Mouse (Mus musculus) limb, embryonic 12.5 days (tissue): Measurements from ENCODE around the gene Ccp110. TPM values are rescaled to one million over a fixed set of nuclear protein-coding genes. Genes with fewer than 3 reads are reported as not detected.

Experiments
- ATAC-seq: fragments of 200-750 bp; cut with Nextera tagmentation; 2 replicates; pipeline ENCODE4 v1.8.0; 2017; ENCODE audit warnings: low read depth, moderate TSS enrichment; ENCODE audit not compliant: insufficient number of reproducible peaks, insufficient read depth, low FRiP score, low TSS enrichment
- H3K27ac ChIP-seq: fragments of 300-500 bp; sonication (generic); 2 replicates; pipeline ENCODE4 v1.5.1; 2016; ENCODE audit warnings: mild to moderate bottlenecking, moderate library complexity
- H3K27me3 ChIP-seq: fragments of 300-500 bp; sonication (generic); 2 replicates; pipeline ENCODE4 v1.6.1; 2016; ENCODE audit warnings: mild to moderate bottlenecking, moderate library complexity
- H3K36me3 ChIP-seq: fragments of 300-500 bp; sonication (generic); 2 replicates; pipeline ENCODE4 v1.6.1; 2016; ENCODE audit warnings: mild to moderate bottlenecking, moderate library complexity
- H3K4me1 ChIP-seq: fragments of 300-500 bp; sonication (generic); replicated peaks from 2 replicates; pipeline ENCODE4 v1.6.1; 2016
- H3K4me2 ChIP-seq: fragments of 300-500 bp; sonication (generic); 2 replicates; pipeline ENCODE4 v1.6.1; 2016; ENCODE audit warnings: mild to moderate bottlenecking, moderate library complexity
- H3K4me3 ChIP-seq: fragments of 300-500 bp; sonication (generic); replicated peaks from 2 replicates; pipeline ENCODE4 v1.5.1; 2016; ENCODE audit warnings: mild to moderate bottlenecking
- H3K9ac ChIP-seq: fragments of 300-500 bp; sonication (generic); replicated peaks from 2 replicates; pipeline ENCODE4 v1.6.1; 2016; ENCODE audit warnings: mild to moderate bottlenecking, moderate library complexity
- H3K9me3 ChIP-seq: fragments of 300-500 bp; sonication (generic); 2 replicates; pipeline ENCODE4 v1.6.1; 2016; ENCODE audit warnings: mild to moderate bottlenecking, moderate library complexity
- WGBS: fragments of 180-500 bp; shearing (Covaris S2); methylation state at CpG from one replicate; pipeline ENCODE4 v1.1.7; 2016; 5-methylcytosine and 5-hydroxymethylcytosine counted together
- polyA plus RNA-seq: library from polyadenylated mRNA; unstranded; fragments of >200 nt; fragmentation: Nextera tagmentation; extraction: Ambion mirVana; gene quantifications from 2 replicates; pipeline ENCODE4 v1.2.1, GENCODE M21; 2016

Ccp110 gene
- polyA plus RNA-seq, 1 experiment from 2014 or later = 31.8 TPM

GRCm38 (mm10) chr7:118751625-118752024 lies 39.3 kb downstream of the Ccp110 start:
- H3K9ac ChIP-seq = no peak overlapping the region
- H3K4me2 ChIP-seq = no peak overlapping the region
- H3K36me3 ChIP-seq = peaks cover 93% of the 10 kb centered on the region
- H3K27ac ChIP-seq = no peak overlapping the region
- WGBS = 88% methylated on average over 7 of the region's 7 CpGs
- no peak for ATAC-seq
- H3K9me3 ChIP-seq = no peaks in the 10 kb centered on the region
- H3K4me3 ChIP-seq = no peak overlapping the region
- no peaks in the 10 kb centered on the region for H3K4me1 ChIP-seq
- H3K27me3 ChIP-seq = no peaks in the 10 kb centered on the region

DNA sequence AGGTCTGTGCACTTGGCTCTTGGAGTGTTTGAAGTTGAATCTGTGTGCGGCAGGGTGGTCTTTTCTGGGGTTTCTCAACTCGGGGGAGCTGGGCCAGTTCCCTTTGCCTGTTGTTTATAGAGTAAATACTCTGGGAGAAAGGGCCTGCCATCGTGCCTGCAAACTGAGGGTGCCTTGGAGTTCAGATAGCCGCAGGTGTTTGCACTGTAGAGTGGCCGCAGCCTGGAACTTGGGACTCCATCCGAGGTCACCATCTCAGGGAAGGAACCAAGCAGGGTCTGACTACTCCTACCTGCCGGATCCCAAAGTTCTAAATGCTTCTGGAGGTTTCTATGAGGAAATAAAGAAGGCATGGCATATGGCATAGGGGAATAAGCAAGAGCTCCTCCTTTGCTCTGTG lies 43.4 kb downstream of the Ccp110 start:
- Histone ChIP-seq H3K27me3 (no peaks in the 10 kb centered on the region), H3K4me2 (no peak overlapping the region), H3K9ac (no peak overlapping the region), H3K36me3 (peaks cover 81% of the 10 kb centered on the region), H3K9me3 (no peaks in the 10 kb centered on the region), H3K27ac (no peak overlapping the region), H3K4me1 (no peaks in the 10 kb centered on the region), H3K4me3 (no peak overlapping the region)
- ATAC-seq = no peak
- WGBS = 86% methylated on average over 7 of the region's 7 CpGs

- Histone ChIP-seq H3K9me3 (no peaks in the 10 kb centered on the region), H3K4me3 (no peak overlapping the region), H3K27me3 (no peaks in the 10 kb centered on the region), H3K4me1 (no peaks in the 10 kb centered on the region), H3K4me2 (no peak overlapping the region), H3K36me3 (peaks cover 81% of the 10 kb centered on the region), H3K27ac (no peak overlapping the region), H3K9ac (no peak overlapping the region)
- 96% methylated on average over 24 of the region's 24 CpGs for WGBS
- no peak for ATAC-seq
Measured at GRCm38 (mm10) chr7:118756490-118757265, 44.3 kb downstream of the Ccp110 start.

DNA sequence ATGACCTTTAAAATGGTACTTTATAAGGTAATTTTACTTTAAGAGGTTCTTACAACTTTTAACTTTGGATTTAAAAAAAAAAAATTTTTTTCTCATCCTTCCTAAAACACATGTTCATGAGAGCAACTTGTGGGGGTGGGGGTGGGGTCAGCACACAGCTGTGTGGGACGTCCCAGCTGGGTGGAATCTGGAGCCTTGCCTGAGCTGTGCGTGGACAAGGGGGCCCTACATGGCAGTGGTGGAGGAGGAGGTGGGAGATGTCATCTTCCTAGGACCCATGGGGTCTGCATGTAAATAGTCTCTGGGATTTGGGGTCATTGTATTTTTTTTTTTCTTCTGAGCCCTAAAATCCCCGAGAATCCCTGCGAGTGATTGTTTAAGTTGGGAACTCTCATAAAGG lies 46.0 kb downstream of the Ccp110 start:
- Histone ChIP-seq H3K4me3 (no peak overlapping the region), H3K36me3 (peaks cover 80% of the 10 kb centered on the region), H3K4me2 (no peak overlapping the region), H3K27me3 (no peaks in the 10 kb centered on the region), H3K9me3 (no peaks in the 10 kb centered on the region), H3K9ac (no peak overlapping the region), H3K4me1 (no peaks in the 10 kb centered on the region), H3K27ac (no peak overlapping the region)
- WGBS = 66% methylated on average over 4 of the region's 4 CpGs
- no peak for ATAC-seq

GRCm38 (mm10) chr7:118759372-118759771 lies 47.0 kb downstream of the Ccp110 start:
- WGBS = 68% methylated on average over 5 of the region's 5 CpGs
- Histone ChIP-seq H3K4me3 (no peak overlapping the region), H3K4me2 (no peak overlapping the region), H3K27me3 (no peaks in the 10 kb centered on the region), H3K9me3 (no peaks in the 10 kb centered on the region), H3K36me3 (peaks cover 83% of the 10 kb centered on the region), H3K9ac (no peak overlapping the region), H3K4me1 (no peaks in the 10 kb centered on the region), H3K27ac (no peak overlapping the region)
- ATAC-seq = no peak

DNA sequence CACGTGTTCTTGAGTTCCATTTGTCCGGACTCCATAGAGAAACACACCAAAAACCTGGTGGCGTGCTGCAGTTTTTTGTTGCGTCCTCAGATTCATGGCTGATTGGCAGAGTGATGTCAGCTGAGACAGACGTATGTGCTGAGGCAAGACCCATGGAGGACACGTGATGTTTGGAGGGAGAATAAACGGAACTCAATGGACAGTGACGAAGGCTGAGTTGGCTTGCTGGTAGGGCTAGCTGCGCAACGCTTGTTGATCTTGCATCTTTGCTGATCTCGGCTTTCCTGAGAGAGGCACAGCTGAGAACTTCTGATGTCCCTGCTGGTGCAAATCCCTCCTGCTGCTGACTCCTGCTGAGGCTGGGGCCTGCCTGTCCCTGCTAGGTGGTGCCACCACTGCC lies 51.6 kb downstream of the Ccp110 start:
- peaks cover 60% of the 10 kb centered on the region for H3K36me3 ChIP-seq
- ATAC-seq = no peak
- no peak overlapping the region for H3K9ac ChIP-seq
- no peaks in the 10 kb centered on the region for H3K9me3 ChIP-seq
- 90% methylated on average over 11 of the region's 11 CpGs for WGBS
- no peak overlapping the region for H3K27ac ChIP-seq
- no peak overlapping the region for H3K4me3 ChIP-seq
- no peaks in the 10 kb centered on the region for H3K27me3 ChIP-seq
- H3K4me1 ChIP-seq = no peaks in the 10 kb centered on the region; the same call in 1 of the 2 replicates
- H3K4me2 ChIP-seq = no peak overlapping the region

GRCm38 (mm10) chr7:118764725-118765124 lies 52.4 kb downstream of the Ccp110 start:
- 86% methylated on average over 14 of the region's 14 CpGs for WGBS
- peaks cover 52% of the 10 kb centered on the region for H3K36me3 ChIP-seq
- no peak overlapping the region for H3K4me2 ChIP-seq
- H3K9me3 ChIP-seq = no peaks in the 10 kb centered on the region
- H3K27me3 ChIP-seq = no peaks in the 10 kb centered on the region
- no peak overlapping the region for H3K4me3 ChIP-seq
- no peaks in the 10 kb centered on the region; the same call in 1 of the 2 replicates for H3K4me1 ChIP-seq
- no peak overlapping the region for H3K9ac ChIP-seq
- no peak for ATAC-seq
- no peak overlapping the region for H3K27ac ChIP-seq

- no peaks in the 10 kb centered on the region for H3K27me3 ChIP-seq
- no peak overlapping the region for H3K27ac ChIP-seq
- peaks cover 46% of the 10 kb centered on the region for H3K36me3 ChIP-seq
- ATAC-seq = 0 out of 2 replicates have a peak, but pooled peaks have one; percentile 30
- WGBS = 71% methylated on average over 8 of the region's 8 CpGs
- no peaks in the 10 kb centered on the region; the same call in 1 of the 2 replicates for H3K4me1 ChIP-seq
- no peak overlapping the region for H3K4me2 ChIP-seq
- no peaks in the 10 kb centered on the region for H3K9me3 ChIP-seq
- H3K4me3 ChIP-seq = no peak overlapping the region
- H3K9ac ChIP-seq = no peak overlapping the region
Measured at GRCm38 (mm10) chr7:118765604-118766003, 53.3 kb downstream of the Ccp110 start.

DNA sequence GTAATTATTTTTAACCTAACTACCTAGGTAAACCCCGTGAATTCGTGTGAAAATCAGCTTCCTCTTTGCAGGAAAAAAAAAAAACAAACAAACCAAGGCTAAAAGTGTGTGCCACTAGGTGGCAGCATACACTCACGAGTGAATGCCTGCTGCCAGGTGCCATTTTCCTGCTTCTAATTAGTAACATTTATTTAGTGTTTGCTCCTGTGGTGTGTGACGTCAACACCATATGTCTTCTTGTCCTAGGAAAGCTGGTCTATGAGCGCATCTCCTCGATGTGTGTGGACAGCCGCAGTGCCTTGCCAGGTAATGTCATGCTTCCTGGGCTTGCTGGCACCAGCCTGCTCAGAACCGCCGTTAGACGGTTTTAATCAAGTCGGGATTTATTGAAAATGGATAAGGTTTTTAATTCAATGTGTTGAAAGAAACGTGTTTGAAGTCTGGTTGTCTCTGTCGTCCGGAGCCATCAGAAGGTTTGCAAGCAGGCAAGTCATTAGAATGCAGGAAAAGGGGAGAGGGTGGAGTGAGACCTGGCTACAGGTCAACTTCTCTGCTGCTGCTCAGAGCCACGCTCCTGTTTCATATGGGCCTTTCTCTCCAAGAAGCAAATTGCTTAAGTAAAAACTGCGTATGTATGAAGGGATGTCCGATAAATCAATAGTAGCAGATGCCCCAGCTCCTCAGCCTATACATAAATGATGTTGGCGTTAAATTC lies 53.9 kb downstream of the Ccp110 start:
- no peaks in the 10 kb centered on the region for H3K9me3 ChIP-seq
- no peak overlapping the region for H3K4me3 ChIP-seq
- H3K4me2 ChIP-seq = no peak overlapping the region
- no peaks in the 10 kb centered on the region; the same call in 1 of the 2 replicates for H3K4me1 ChIP-seq
- no peaks in the 10 kb centered on the region for H3K27me3 ChIP-seq
- 57% methylated on average over 18 of the region's 18 CpGs for WGBS
- peaks cover 44% of the 10 kb centered on the region for H3K36me3 ChIP-seq
- no peak overlapping the region for H3K27ac ChIP-seq
- ATAC-seq = no peak
- no peak overlapping the region for H3K9ac ChIP-seq

DNA sequence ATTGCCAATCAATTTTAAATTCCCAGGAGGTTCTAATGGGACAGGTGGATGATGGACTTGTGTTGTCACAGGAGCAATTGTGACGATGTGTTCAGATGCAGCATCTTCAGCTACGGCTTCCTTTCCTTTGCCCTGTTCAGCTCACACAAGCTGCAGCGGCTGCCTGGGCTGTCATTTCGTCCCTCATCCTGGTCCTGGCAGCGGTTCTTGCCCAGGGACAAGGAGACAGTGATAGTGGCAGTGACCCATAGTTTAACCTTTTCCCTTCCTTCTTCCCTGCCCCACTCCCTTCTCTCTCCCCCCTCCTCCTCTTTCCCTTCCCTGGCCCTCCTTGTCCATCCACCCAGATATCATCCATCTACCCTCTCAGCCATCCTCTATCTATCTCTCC lies 54.5 kb downstream of the Ccp110 start:
- WGBS = 90% methylated on average over 5 of the region's 5 CpGs
- Histone ChIP-seq H3K27me3 (no peaks in the 10 kb centered on the region), H3K9me3 (no peaks in the 10 kb centered on the region), H3K4me2 (no peak overlapping the region), H3K4me1 (no peaks in the 10 kb centered on the region; the same call in 1 of the 2 replicates), H3K27ac (no peak overlapping the region), H3K36me3 (peaks cover 38% of the 10 kb centered on the region), H3K4me3 (no peak overlapping the region), H3K9ac (no peak overlapping the region)
- ATAC-seq = no peak

DNA sequence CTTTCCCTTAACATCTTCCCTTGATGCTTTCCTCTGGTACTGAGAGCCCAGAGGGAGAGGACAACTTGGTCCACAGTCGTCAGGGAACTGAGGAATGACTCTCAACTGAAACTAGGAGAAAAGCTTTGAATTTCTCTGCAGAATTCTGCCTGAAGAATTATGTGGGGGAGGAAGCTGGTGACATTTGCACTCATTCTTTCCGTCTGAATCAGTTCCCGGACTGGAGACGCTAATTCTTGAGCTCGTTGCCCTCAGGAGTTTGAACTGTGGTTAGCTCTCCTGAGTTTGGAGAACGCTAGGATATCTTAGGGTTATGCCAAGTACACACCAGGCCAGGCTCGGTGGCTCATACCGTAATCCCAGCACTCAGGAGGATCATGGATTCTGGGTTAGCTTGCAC lies 56.9 kb downstream of the Ccp110 start:
- no peak overlapping the region for H3K4me2 ChIP-seq
- WGBS = 82% methylated on average over 8 of the region's 8 CpGs
- no peaks in the 10 kb centered on the region for H3K27me3 ChIP-seq
- H3K27ac ChIP-seq = no peak overlapping the region
- no peak overlapping the region for H3K4me3 ChIP-seq
- H3K36me3 ChIP-seq = peaks cover 36% of the 10 kb centered on the region
- no peak for ATAC-seq
- no peaks in the 10 kb centered on the region; the same call in 1 of the 2 replicates for H3K4me1 ChIP-seq
- no peaks in the 10 kb centered on the region for H3K9me3 ChIP-seq
- no peak overlapping the region for H3K9ac ChIP-seq
